Mouse (Mus musculus): ENCODE measurements around the gene Ppp1r1c.

- TF ChIP-seq CTCF (IDR thresholded peaks at IDR 0.05; ENCODE audit: low read depth, low read length): no peak
- TF ChIP-seq POLR2A (IDR thresholded peaks at IDR 0.05; ENCODE audit: insufficient read depth, low read length): no peak
- no peak for TF ChIP-seq EP300 (IDR thresholded peaks at IDR 0.05; ENCODE audit: insufficient read depth, low read depth, low read length)
Observed at GRCm38 (mm10) chr2:79815708-79816484, 108.3 kb downstream of the Ppp1r1c start.
